Mouse (Mus musculus): ENCODE data around the gene Hyal1.
A peak's percentile ranks its signal among the peaks of the same experiment; 100 is the strongest.
"Not testable (repeated sequence)": the region's sequence is repeated elsewhere in the genome, so short reads cannot be mapped to it uniquely, and the experiment has no call there.

Hyal1 gene

GRCm38 (mm10) chr9:107550491-107551116 lies 26.1 kb upstream of the Hyal1 start:
- peak; percentile 60 for DNase-seq (ENCODE audit: low read depth, low spot score)

- DNase-seq (ENCODE audit: low read depth, low spot score), result peak; percentile 63
Measured at GRCm38 (mm10) chr9:107551117-107551889, 25.4 kb upstream of the Hyal1 start, which contains the start of gene Rassf1. Gene Rassf1 (plus strand): TSS chr9:107551555.

- DNase-seq (ENCODE audit: low read depth, low spot score), result no peak
Measured at GRCm38 (mm10) chr9:107551890-107552355, 24.8 kb upstream of the Hyal1 start.

DNA sequence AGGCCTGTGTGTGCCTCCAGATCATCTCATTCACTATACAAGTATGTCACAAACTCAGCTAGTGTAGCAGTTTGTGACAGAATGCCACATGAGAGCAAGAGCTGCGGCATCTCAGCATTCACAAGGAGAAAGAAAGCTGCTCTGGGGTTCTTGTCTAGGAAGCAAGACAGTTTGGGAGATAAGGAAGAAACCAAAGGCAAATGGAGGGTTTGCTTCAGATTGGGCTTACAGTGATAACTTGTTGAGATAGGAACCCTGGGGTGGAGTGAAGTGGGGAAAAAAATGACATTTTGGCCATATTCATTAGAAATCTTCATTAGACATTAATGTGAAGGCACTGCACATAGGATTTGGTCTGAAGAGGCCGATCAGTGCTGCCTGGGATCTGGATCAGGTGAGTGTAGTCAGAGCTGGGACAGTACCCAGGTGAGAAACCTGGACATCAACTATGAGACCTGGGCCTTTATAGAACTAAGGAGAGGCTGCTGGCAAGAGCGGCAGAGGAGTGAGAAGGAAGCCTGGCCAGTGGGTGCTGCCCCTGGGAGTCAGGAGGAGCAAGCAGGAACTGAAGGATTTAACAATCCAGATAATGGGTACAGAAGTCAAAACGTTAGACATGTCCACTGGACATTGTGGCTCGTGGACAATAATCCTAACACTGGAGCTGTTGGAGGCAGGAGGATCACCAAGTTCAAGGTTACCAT lies 23.9 kb upstream of the Hyal1 start:
- DNase-seq (ENCODE audit: low read depth, low spot score), result no peak

DNA sequence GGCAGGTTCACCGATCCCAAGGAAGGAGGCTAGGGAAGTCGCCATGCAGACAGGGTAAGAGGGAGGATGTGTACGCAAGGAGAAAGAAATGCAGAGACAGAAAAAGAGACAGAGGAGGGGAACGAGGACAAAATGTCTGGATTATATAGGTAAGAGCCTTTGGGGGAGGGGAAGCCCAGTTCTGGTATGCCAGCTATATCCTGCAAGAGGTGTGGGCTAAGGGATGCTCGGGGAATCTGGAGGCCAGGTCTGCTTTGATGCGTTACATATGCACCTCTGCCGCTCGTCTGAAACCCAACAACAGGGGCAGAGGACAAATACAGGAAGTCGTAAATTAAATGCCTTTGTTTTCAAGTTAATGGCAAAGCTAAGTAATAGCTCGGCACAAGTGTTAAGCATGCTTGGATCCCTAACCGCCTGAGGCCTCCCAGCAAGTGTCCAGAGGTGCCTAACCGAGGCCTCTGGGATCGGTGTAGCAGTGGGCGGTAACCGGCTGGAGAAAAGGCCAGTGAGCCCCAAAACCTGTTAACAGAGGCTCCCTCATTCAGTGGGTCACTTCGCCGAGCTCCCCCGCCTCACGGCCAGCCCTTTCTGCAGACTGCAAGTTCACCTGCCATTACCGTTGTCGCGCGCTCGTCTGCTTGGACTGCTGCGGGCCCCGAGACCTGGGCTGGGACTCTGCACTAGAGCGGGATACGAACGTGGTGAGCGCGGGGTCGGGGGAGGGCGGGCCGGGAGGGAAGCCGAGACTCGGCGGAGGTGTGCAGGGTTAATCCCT lies 23.0 kb upstream of the Hyal1 start:
- no peak for DNase-seq (ENCODE audit: low read depth, low spot score)

- DNase-seq (ENCODE audit: low read depth, low spot score), result peak; percentile 99
Measured at GRCm38 (mm10) chr9:107554319-107554825, 22.4 kb upstream of the Hyal1 start.

GRCm38 (mm10) chr9:107555031-107555457 lies 21.7 kb upstream of the Hyal1 start:
- DNase-seq (ENCODE audit: low read depth, low spot score), result peak; percentile 82

DNA sequence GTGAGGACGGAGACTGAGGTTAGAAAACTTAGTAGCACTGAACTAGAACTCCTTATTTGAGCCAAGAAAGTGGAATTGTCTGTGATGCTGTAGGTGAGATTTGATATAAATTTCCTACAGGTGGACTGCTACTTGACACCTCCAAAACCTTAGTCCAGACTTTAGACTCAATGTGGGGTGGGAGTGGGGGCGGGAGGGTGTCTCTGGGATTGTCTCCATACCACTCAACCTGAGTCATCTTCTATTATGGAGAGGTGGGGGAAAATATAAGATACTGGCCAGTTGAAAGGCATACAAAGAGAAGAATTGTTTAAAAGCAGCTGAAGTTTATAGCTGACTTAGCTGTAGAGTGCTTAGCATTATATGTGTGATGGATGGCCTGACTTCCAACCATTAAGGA lies 21.0 kb upstream of the Hyal1 start:
- DNase-seq (ENCODE audit: low read depth, low spot score), result no peak

- DNase-seq (ENCODE audit: low read depth, low spot score), result no peak
Measured at GRCm38 (mm10) chr9:107556346-107556745, 20.4 kb upstream of the Hyal1 start.

GRCm38 (mm10) chr9:107563029-107563581 lies 13.6 kb upstream of the Hyal1 start, which contains the start of gene Tusc2:
Gene Tusc2 (plus strand): TSS chr9:107563255.
- DNase-seq (ENCODE audit: low read depth, low spot score), result peak; percentile 96

GRCm38 (mm10) chr9:107565556-107565955 lies 11.2 kb upstream of the Hyal1 start:
- DNase-seq (ENCODE audit: low read depth, low spot score), result not testable (repeated sequence)

- DNase-seq (ENCODE audit: low read depth, low spot score), result peak; percentile 78
Measured at GRCm38 (mm10) chr9:107566041-107566709, 10.6 kb upstream of the Hyal1 start.

- no peak for DNase-seq (ENCODE audit: low read depth, low spot score)
Measured at GRCm38 (mm10) chr9:107566855-107567254, 9.9 kb upstream of the Hyal1 start.

GRCm38 (mm10) chr9:107567702-107568319 lies 8.9 kb upstream of the Hyal1 start, which contains the start of gene Hyal2:
Gene Hyal2 (plus strand): TSS chr9:107567945.
- DNase-seq (ENCODE audit: low read depth, low spot score), result no peak

- peak; percentile 95 for DNase-seq (ENCODE audit: low read depth, low spot score)
Measured at GRCm38 (mm10) chr9:107568331-107569261, 8.1 kb upstream of the Hyal1 start.

GRCm38 (mm10) chr9:107569270-107569669 lies 7.5 kb upstream of the Hyal1 start:
- no peak for DNase-seq (ENCODE audit: low read depth, low spot score)

GRCm38 (mm10) chr9:107570016-107570415 lies 6.7 kb upstream of the Hyal1 start:
- DNase-seq (ENCODE audit: low read depth, low spot score), result no peak

- no peak for DNase-seq (ENCODE audit: low read depth, low spot score)
Measured at GRCm38 (mm10) chr9:107570845-107571244, 5.9 kb upstream of the Hyal1 start.

All from ZHBTc4 (cell line).